Mouse (Mus musculus): ENCODE results near the gene Atpif1. TPM values are rescaled to one million over a fixed set of nuclear protein-coding genes. Genes with fewer than 3 reads are reported as not detected.
"Not testable (repeated sequence)": the region's sequence is repeated elsewhere in the genome, so short reads cannot be mapped to it uniquely, and the experiment has no call there.

The Atpif1 gene
- polyA plus RNA-seq, 1 experiment = 596 TPM

- Histone ChIP-seq H3K79me3 (ENCODE audit: low read depth) (no peaks in the 10 kb centered on the region), H3ac (ENCODE audit: control insufficient read depth, insufficient read length, low read depth) (no peak overlapping the region), H3K79me2 (ENCODE audit: control insufficient read depth, insufficient read depth) (no peaks in the 10 kb centered on the region), H3K27me3 (ENCODE audit: control insufficient read depth, insufficient read depth, insufficient read length) (no peaks in the 10 kb centered on the region), H3K36me3 (ENCODE audit: control insufficient read depth, insufficient read depth) (no peaks in the 10 kb centered on the region), H3K4me3 (ENCODE audit: insufficient read depth, poor library complexity, severe bottlenecking) (no peak overlapping the region)
- TF ChIP-seq CEBPB (IDR thresholded peaks at IDR 0.05; ENCODE audit: low read depth) = no peak
- no peak for TF ChIP-seq USF1 (IDR thresholded peaks at IDR 0.05; ENCODE audit: low read depth)
- TF ChIP-seq FOSL1 (IDR thresholded peaks at IDR 0.05; ENCODE audit: insufficient read depth, low read length, poor library complexity, severe bottlenecking) = no peak
- no peak for TF ChIP-seq MYOG (IDR thresholded peaks at IDR 0.05; ENCODE audit: control insufficient read depth, extremely low read depth, insufficient read length)
- TF ChIP-seq CTCF (IDR thresholded peaks at IDR 0.05; ENCODE audit: control insufficient read depth, insufficient read depth, insufficient read length) = no peak
- no peak for TF ChIP-seq MYOD1 (IDR thresholded peaks at IDR 0.05; ENCODE audit: control insufficient read depth, insufficient read length, low read depth)
- TF ChIP-seq MAX (IDR thresholded peaks at IDR 0.05) = no peak
Measured at GRCm38 (mm10) chr4:132482956-132483608, 50.4 kb downstream of the Atpif1 start.

GRCm38 (mm10) chr4:132482104-132482503 lies 51.4 kb downstream of the Atpif1 start:
- not testable (repeated sequence) for H3ac ChIP-seq (ENCODE audit: control insufficient read depth, insufficient read length, low read depth); H3K27me3 ChIP-seq (ENCODE audit: control insufficient read depth, insufficient read depth, insufficient read length); H3K36me3 ChIP-seq (ENCODE audit: control insufficient read depth, insufficient read depth); H3K4me3 ChIP-seq (ENCODE audit: insufficient read depth, poor library complexity, severe bottlenecking); H3K79me3 ChIP-seq (ENCODE audit: low read depth); H3K79me2 ChIP-seq (ENCODE audit: control insufficient read depth, insufficient read depth)

Other genes with a start within 250 kb of the Atpif1 start
- 0.42 TPM for gene Rab42, start 230.3 kb downstream of the Atpif1 start, polyA plus RNA-seq (2012; fragmentation: generic; extraction: Trizol)
- gene Trnau1ap, start 204.1 kb downstream of the Atpif1 start, polyA plus RNA-seq (2012; fragmentation: generic; extraction: Trizol) = 55.1 TPM
- gene Rcc1, start 180.1 kb downstream of the Atpif1 start, polyA plus RNA-seq (2012; fragmentation: generic; extraction: Trizol) = 110 TPM
- gene Phactr4, start 111.2 kb downstream of the Atpif1 start, polyA plus RNA-seq (2012; fragmentation: generic; extraction: Trizol) = 21.8 TPM
- gene Med18, start 69.7 kb downstream of the Atpif1 start, polyA plus RNA-seq (2012; fragmentation: generic; extraction: Trizol) = 13.4 TPM
- 21.5 TPM for gene Sesn2, start 23.2 kb downstream of the Atpif1 start, polyA plus RNA-seq (2012; fragmentation: generic; extraction: Trizol)
- gene Dnajc8, start 1.9 kb upstream of the Atpif1 start, polyA plus RNA-seq (2012; fragmentation: generic; extraction: Trizol) = 104 TPM
- 0.01 TPM for gene Ptafr, start 30.4 kb upstream of the Atpif1 start, polyA plus RNA-seq (2012; fragmentation: generic; extraction: Trizol)
- 23.0 TPM for gene Eya3, start 105.3 kb upstream of the Atpif1 start, polyA plus RNA-seq (2012; fragmentation: generic; extraction: Trizol)
- gene Xkr8, start 198.9 kb upstream of the Atpif1 start, polyA plus RNA-seq (2012; fragmentation: generic; extraction: Trizol) = 4.7 TPM
- 21.4 TPM for gene Smpdl3b, start 223.6 kb upstream of the Atpif1 start, polyA plus RNA-seq (2012; fragmentation: generic; extraction: Trizol)
- gene Rpa2, start 234.7 kb upstream of the Atpif1 start, polyA plus RNA-seq (2012; fragmentation: generic; extraction: Trizol) = 63.9 TPM

All from C2C12 (cell line).